Comparison of ENCODE assay signal across 10 mouse cellular contexts in genomic region chr4:136761713-136762380, GRCm38 (mm10).
A peak's percentile ranks its signal among the peaks of the same experiment; 100 is the strongest.
DNase-seq lines count a peak whose midpoint lies in the region; ATAC-seq and TF ChIP-seq lines count a peak whose summit lies in the region.
"Had no signal": no experiment of that assay in that cellular context is flagged by ENCODE, and none has a peak within 500 bp of the region (broad histone marks: within the 10 kb centered on the region; RNA-seq: fewer than 3 reads in every experiment).

No protein-coding gene starts in this region.

- ATAC-seq in lung, embryonic 14.5 days (ENCODE audit: insufficient read depth): no peak
- ATAC-seq: Patski had no signal

- no peak overlapping the region for H3K4me2 ChIP-seq in lung, embryonic 14.5 days

- H3K9me3 ChIP-seq in lung, embryonic 14.5 days (ENCODE audit: low read depth, low read length): no peaks in the 10 kb centered on the region
- no peaks in the 10 kb centered on the region for H3K9me3 ChIP-seq in limb, embryonic 10.5 days (replicated peaks)

- peak overlapping the region; percentile 36; the same call in 1 of the 2 replicates for H3K27ac ChIP-seq in lung, embryonic 14.5 days (ENCODE audit: low read depth)
- peak overlapping the region; percentile 47 for H3K27ac ChIP-seq in limb, embryonic 10.5 days

- H3K4me1 ChIP-seq in lung, embryonic 14.5 days (ENCODE audit: insufficient read depth): peaks cover 6% of the 10 kb centered on the region; the same call in 1 of the 2 replicates
- peaks cover 82% of the 10 kb centered on the region for H3K4me1 ChIP-seq in limb, embryonic 10.5 days

- no peak for TF ChIP-seq CTCF in lung, embryonic 14.5 days (IDR thresholded peaks at IDR 0.05; ENCODE audit: low read depth)

- H3K4me3 ChIP-seq in lung, embryonic 14.5 days (ENCODE audit: low read depth, low read length): no peak overlapping the region
- no peak overlapping the region for H3K4me3 ChIP-seq in limb, embryonic 10.5 days

- no peaks in the 10 kb centered on the region; the same call in 1 of the 2 replicates for H3K36me3 ChIP-seq in lung, embryonic 14.5 days (ENCODE audit: insufficient read depth)
- peaks cover 12% of the 10 kb centered on the region for H3K36me3 ChIP-seq in limb, embryonic 10.5 days

- 40% methylated on average over 18 of the region's 18 CpGs for WGBS in lung, embryonic 14.5 days
- WGBS in limb, embryonic 10.5 days: 26% methylated on average over 18 of the region's 18 CpGs

- peak; percentile 41 for DNase-seq in adrenal gland, postnatal 14 days
- no peak for DNase-seq in adrenal gland, adult 2 months
- DNase-seq in lung, embryonic 14.5 days: peak; percentile 25
- DNase-seq in lung, postnatal 25 days (ENCODE audit: low spot score): no peak
- DNase-seq in limb, embryonic 10.5 days (ENCODE audit: low spot score): no peak
- DNase-seq in retina, postnatal 1 day: peak; percentile 61
- no peak for DNase-seq in ovary, postnatal 36 days (ENCODE audit: low spot score)
- DNase-seq in left cerebral cortex, adult 9 months (ENCODE audit: low spot score in 2 of 2): no peak
- DNase-seq: lung, postnatal 10 days had no signal

- no peak overlapping the region for H3K9ac ChIP-seq in lung, embryonic 14.5 days

- H3K27me3 ChIP-seq in lung, embryonic 14.5 days (ENCODE audit: insufficient read depth, low read length): no peaks in the 10 kb centered on the region
- H3K27me3 ChIP-seq in limb, embryonic 10.5 days (ENCODE audit: low read depth, poor library complexity, severe bottlenecking): peaks cover 23% of the 10 kb centered on the region; the same call in 1 of the 2 replicates
- H3K27me3 ChIP-seq: Patski had no signal

Comparison
In these comparisons a context has a peak if more than half of its experiments do, and no peak if none do; other contexts are left out.
1. DNase-seq: peak in adrenal gland, postnatal 14 days (single experiment), lung, embryonic 14.5 days (single experiment) and retina, postnatal 1 day (single experiment); none in adrenal gland, adult 2 months (single experiment), lung, postnatal 25 days (single experiment), limb, embryonic 10.5 days (single experiment), ovary, postnatal 36 days (single experiment) and left cerebral cortex, adult 9 months (0 of 2).